Mouse (Mus musculus) cerebral cortex, adult 2 months (tissue): Measurements from ENCODE around the gene St3gal2.

ENCODE experiments used
- WGBS: fragments of 180-500 bp; shearing (Covaris S2); methylation state at CpG from one replicate; pipeline ENCODE4 v1.1.7; 2018; 5-methylcytosine and 5-hydroxymethylcytosine counted together

Gene St3gal2

GRCm38 (mm10) chr8:110996641-110997430, 77.1 kb downstream of the St3gal2 start:
- WGBS: 31% methylated on average over 16 of the region's 16 CpGs

DNA sequence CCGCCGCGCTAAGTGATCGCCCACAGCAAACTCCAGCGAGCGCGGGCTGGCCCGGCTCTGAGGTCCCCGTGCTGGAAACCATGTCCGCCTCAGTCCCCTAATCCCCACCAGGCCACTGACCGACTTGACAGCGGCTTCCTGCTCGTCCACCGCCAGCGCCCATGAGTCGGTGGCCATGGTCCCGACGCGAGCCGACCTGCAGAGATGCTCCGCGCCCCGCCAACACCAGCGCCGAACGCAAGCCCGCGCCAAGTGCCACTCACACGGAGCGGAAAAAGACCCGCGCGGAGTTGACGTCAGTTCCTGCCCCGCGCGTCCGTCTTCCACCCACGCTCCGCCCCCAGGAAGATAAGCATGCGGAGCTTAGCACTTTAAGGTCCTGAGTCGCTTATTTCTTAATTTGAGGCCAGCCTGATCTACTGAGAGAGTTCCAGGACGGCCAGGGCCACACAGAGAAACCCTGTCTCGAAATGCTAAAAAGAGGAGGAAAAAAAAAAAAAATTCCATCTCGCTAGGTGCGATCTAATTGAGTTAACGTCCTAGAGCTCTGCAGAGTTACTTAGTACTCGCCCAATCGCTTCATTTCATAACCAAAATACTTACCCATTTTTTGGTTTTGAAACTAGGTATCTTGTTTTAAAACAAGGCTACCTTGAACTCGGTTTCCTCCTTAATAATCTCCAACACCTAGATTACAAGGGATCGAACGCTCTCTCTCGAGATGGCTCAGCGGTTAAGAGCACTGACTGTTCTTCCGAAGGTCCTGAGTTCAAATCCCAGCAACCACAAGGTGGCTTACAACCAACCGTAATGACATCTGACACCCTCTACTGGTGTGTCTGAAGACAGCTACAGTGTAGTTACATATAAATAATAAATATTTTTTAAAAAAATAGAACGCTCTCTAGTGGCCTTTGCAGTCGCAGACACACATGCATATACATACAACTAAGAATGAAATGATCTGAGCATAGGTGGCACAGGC, 78.1 kb downstream of the St3gal2 start, which contains the start of gene Ddx19a:
Gene Ddx19a, minus strand, starts transcription at position 254 of the 985 bp plus-strand sequence.
- 3% methylated on average over 58 of the region's 58 CpGs for WGBS

DNA sequence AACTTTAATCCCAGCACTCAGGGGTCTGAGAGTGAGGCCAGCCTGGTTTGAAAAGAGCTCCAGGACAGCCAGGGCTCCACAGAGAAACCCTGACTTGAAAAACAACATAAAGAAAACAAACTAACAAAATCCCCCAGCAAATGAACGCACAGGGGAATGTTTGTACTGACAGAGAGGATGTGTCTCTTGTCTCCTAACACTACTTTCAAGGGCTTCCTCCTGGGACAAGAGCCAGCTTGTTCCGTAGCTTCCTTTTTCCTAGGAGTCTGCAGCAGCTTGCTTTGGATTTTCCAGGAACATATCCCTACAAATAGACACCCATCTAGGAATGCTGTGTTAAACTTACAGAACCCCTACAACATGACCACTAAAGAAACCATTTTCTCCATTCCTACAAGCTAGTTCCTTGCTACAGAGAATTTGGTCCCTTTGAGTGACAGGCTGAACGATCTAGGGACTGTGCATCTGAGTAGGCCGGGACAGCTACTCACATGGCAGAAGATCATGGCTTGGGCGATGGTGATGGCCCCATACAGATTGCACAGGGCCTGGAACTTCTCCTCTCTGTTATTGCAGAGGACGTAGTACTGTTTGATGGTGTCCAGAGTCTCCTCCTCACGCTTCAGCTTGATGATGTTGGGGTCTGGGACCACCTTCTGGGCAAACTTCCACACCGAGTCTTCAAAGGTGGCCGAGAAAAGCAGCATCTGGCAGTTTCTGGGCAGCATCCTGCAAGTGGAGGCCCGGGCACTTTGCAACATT, 90.7 kb downstream of the St3gal2 start:
- WGBS: 87% methylated on average over 9 of the region's 10 CpGs
